Mouse (Mus musculus) liver, embryonic 15.5 days (tissue): ENCODE data around the gene Lhfp. TPM values are rescaled to one million over a fixed set of nuclear protein-coding genes. Genes with fewer than 3 reads are reported as not detected.

Source experiments
- ATAC-seq: fragments of 200-750 bp; cut with Nextera tagmentation; 2 replicates; pipeline ENCODE4 v1.8.0; 2017; ENCODE audit warnings: moderate number of reproducible peaks, mild to moderate bottlenecking, moderate library complexity; ENCODE audit not compliant: insufficient read depth
- H3K27ac ChIP-seq: fragments of 300-500 bp; sonication (generic); replicated peaks from 2 replicates; pipeline ENCODE4 v1.5.1; 2015; ENCODE audit warnings: mild to moderate bottlenecking, inconsistent platforms
- H3K27me3 ChIP-seq: fragments of 300-500 bp; sonication (generic); 2 replicates; pipeline ENCODE4 v1.6.1; 2015; ENCODE audit warnings: mild to moderate bottlenecking, inconsistent platforms
- H3K36me3 ChIP-seq: fragments of 300-500 bp; sonication (generic); replicated peaks from 2 replicates; pipeline ENCODE4 v1.6.1; 2015; ENCODE audit warnings: moderate library complexity, mild to moderate bottlenecking, inconsistent platforms
- H3K4me1 ChIP-seq: fragments of 300-500 bp; sonication (generic); replicated peaks from 2 replicates; pipeline ENCODE4 v1.6.1; 2015; ENCODE audit warnings: inconsistent platforms
- H3K4me2 ChIP-seq: fragments of 300-500 bp; sonication (generic); 2 replicates; pipeline ENCODE4 v1.6.1; 2015; ENCODE audit warnings: moderate library complexity, mild to moderate bottlenecking, inconsistent platforms
- H3K4me3 ChIP-seq: fragments of 300-500 bp; sonication (generic); replicated peaks from 2 replicates; pipeline ENCODE4 v1.5.1; 2015; ENCODE audit warnings: mild to moderate bottlenecking, inconsistent platforms
- H3K9ac ChIP-seq: fragments of 300-500 bp; sonication (generic); 2 replicates; pipeline ENCODE4 v1.6.1; 2015; ENCODE audit warnings: moderate library complexity, mild to moderate bottlenecking, inconsistent platforms
- H3K9me3 ChIP-seq: fragments of 300-500 bp; sonication (generic); replicated peaks from 2 replicates; pipeline ENCODE4 v1.6.1; 2016; ENCODE audit warnings: inconsistent platforms
- WGBS: fragments of 180-500 bp; shearing (Covaris S2); methylation state at CpG from one replicate; pipeline ENCODE4 v1.1.7; 2015; ENCODE audit warnings: mixed read lengths; ENCODE audit not compliant: insufficient replicate concordance; 5-methylcytosine and 5-hydroxymethylcytosine counted together
- polyA plus RNA-seq: library from polyadenylated mRNA; unstranded; fragments of >200 nt; fragmentation: Nextera tagmentation; extraction: Ambion mirVana; gene quantifications from 2 replicates; pipeline ENCODE4 v1.2.1, GENCODE M21; 2015

Gene Lhfp
- polyA plus RNA-seq, 1 experiment from 2014 or later, result 4.3 TPM

DNA sequence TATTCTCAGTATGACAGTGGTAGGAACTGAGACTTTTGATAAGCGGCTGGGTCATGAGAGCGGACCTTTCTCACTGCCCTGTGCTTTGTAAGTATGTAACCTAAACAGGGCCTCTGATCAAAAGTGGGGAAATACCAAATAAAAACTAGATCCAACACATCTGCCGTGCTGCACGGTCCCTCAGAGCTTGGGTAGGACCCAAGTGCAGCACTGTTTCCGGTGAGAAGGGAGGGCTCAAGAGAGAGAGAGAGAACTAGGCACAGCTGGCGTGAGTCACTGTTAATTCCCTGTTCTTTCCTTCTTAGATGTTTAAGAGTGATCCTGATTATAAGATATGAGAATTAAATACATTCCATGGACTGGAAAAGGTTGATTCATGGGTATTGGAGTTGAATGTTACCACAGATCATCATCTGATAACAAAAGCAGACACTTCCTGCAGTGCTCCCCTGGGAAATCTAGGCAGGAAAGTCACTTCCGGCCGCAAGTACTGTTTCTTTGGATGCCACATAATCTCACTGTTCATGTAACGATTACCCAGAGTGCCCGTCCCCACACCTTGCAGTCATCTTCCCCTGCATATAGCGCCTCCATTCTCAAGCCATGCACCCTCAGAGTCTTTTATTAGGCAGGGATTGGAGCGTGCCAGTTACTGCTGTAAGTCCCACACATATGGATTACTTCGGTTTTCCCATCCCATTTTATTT lies 243.3 kb downstream of the Lhfp start:
- H3K36me3 ChIP-seq, result no peaks in the 10 kb centered on the region
- 43% methylated on average over 13 of the region's 13 CpGs for WGBS
- H3K9me3 ChIP-seq, result no peaks in the 10 kb centered on the region
- no peak overlapping the region for H3K4me3 ChIP-seq
- H3K9ac ChIP-seq, result no peak overlapping the region
- no peak overlapping the region for H3K4me2 ChIP-seq
- H3K4me1 ChIP-seq, result no peaks in the 10 kb centered on the region
- no peaks in the 10 kb centered on the region for H3K27me3 ChIP-seq
- no peak for ATAC-seq
- H3K27ac ChIP-seq, result no peak overlapping the region

GRCm38 (mm10) chr3:53288662-53289061 lies 247.3 kb downstream of the Lhfp start:
- Histone ChIP-seq H3K4me2 (no peak overlapping the region), H3K9me3 (no peaks in the 10 kb centered on the region), H3K27ac (no peak overlapping the region), H3K9ac (no peak overlapping the region), H3K27me3 (no peaks in the 10 kb centered on the region), H3K36me3 (no peaks in the 10 kb centered on the region), H3K4me1 (no peaks in the 10 kb centered on the region), H3K4me3 (no peak overlapping the region)
- 50% methylated on average over 9 of the region's 9 CpGs for WGBS
- no peak for ATAC-seq

DNA sequence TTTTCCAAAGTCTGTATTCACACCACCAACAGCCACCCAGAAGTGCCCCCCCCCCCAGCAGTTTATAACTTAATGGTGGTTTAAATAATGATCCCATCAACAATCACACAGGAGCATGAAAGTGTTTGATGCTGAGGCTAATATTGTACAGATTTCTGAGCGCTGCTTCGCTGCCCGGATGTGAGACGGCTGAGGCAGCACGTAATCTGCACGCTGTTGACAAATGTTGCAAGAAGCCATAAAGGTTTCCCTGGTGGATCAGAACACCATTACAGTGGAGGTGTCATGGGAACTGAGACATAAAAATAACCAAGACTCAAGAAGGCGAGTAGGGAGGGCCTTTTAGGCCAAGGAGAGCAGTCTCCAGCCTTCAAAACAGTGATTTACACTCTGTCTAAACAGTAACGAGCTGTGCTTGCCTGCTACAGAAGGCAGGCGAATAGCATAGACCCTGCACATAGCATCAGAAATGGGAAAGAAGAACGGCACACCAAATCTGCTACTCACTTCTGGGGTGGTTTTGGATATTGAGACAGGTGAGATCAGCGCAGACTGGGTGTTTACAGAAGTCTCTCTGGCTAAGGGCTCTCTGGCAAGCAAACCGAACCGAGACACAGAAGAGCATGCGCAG lies 248.4 kb downstream of the Lhfp start:
- no peak overlapping the region for H3K4me2 ChIP-seq
- H3K9ac ChIP-seq, result no peak overlapping the region
- ATAC-seq, result no peak
- no peak overlapping the region for H3K27ac ChIP-seq
- H3K27me3 ChIP-seq, result no peaks in the 10 kb centered on the region
- no peak overlapping the region for H3K4me3 ChIP-seq
- no peaks in the 10 kb centered on the region for H3K9me3 ChIP-seq
- H3K4me1 ChIP-seq, result no peaks in the 10 kb centered on the region
- WGBS, result 74% methylated on average over 14 of the region's 14 CpGs
- H3K36me3 ChIP-seq, result no peaks in the 10 kb centered on the region

DNA sequence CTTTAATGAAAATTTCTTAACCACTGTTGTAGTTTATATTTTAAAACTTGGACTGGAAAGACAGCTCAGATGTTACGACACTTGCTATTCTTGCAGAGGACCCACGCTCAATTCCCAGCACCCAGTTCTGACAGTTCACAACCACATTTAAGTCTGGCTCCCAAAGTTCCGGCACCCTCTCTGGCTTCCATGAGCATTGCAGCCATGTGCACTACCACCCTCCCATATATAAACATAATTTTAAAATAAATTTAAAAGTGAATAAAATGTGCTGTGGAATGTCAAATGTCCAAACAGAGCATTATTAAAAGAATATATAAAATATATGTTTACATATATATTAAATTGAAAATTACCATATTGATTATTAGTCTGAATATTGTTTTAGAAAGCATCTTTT lies 249.9 kb downstream of the Lhfp start:
- 73% methylated on average over 3 of the region's 3 CpGs for WGBS
- H3K27ac ChIP-seq, result no peak overlapping the region

GRCm38 (mm10) chr3:53291945-53292344 lies 250.6 kb downstream of the Lhfp start:
- Histone ChIP-seq H3K4me2 (no peak overlapping the region), H3K27me3 (no peaks in the 10 kb centered on the region), H3K9ac (no peak overlapping the region), H3K4me1 (no peaks in the 10 kb centered on the region), H3K36me3 (no peaks in the 10 kb centered on the region), H3K4me3 (no peak overlapping the region), H3K27ac (no peak overlapping the region), H3K9me3 (no peaks in the 10 kb centered on the region)
- 55% methylated on average over 1 of the region's 1 CpGs for WGBS
- no peak for ATAC-seq

More for the DNA sequence above, 249.9 kb downstream of the Lhfp start:
- no peak for ATAC-seq
- no peaks in the 10 kb centered on the region for H3K4me1 ChIP-seq
- no peaks in the 10 kb centered on the region for H3K27me3 ChIP-seq
- H3K9ac ChIP-seq, result no peak overlapping the region
- H3K36me3 ChIP-seq, result no peaks in the 10 kb centered on the region
- no peak overlapping the region for H3K4me3 ChIP-seq
- no peak overlapping the region for H3K4me2 ChIP-seq
- no peaks in the 10 kb centered on the region for H3K9me3 ChIP-seq

DNA sequence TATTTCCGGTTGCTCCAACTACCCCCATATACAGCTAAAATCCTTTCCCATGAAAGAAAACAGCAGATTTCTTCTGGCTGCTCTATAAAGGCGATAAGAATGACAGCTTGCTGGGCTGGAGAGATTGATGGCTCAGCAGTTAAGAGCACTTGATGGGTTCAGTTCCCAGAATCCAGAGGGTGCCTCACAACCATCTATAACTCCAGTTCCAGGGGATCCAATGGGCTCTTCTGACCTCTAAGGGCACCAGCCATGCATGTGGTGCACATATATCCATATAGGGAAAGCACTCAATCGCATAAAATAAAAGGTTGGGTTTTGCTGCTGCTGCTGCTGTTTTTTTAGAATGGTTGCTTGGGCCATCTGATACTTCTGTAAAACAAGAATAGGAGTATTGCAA lies 251.1 kb downstream of the Lhfp start:
- Histone ChIP-seq H3K9me3 (no peaks in the 10 kb centered on the region), H3K36me3 (no peaks in the 10 kb centered on the region), H3K27me3 (no peaks in the 10 kb centered on the region), H3K9ac (no peak overlapping the region), H3K27ac (no peak overlapping the region), H3K4me3 (no peak overlapping the region), H3K4me2 (no peak overlapping the region), H3K4me1 (no peaks in the 10 kb centered on the region)
- whole genome bisulfite sequencing, result 47% methylated on average over 3 of the region's 3 CpGs
- ATAC-seq, result no peak

DNA sequence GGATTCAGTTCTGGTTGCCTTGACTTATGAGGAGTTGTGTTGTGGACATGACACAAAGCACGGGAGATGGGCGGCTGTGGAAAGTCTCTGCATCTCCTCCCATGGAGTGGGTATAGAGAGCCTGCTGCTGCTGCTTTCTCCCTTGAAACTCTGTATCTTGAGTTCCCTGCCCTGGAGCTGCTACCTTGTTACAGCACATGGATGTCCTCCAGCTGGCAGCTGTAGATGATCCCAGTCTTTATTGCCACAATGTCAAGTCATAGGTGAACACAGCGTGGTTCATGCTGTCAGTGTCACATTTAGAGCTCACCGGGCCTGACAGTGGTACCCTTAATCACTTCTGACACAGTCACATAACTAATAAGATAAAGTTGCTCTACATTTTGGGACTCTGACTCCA lies 251.7 kb downstream of the Lhfp start:
- H3K27ac ChIP-seq, result no peak overlapping the region
- no peaks in the 10 kb centered on the region for H3K9me3 ChIP-seq
- H3K4me3 ChIP-seq, result no peak overlapping the region
- no peak overlapping the region for H3K9ac ChIP-seq
- H3K36me3 ChIP-seq, result no peaks in the 10 kb centered on the region
- no peak overlapping the region for H3K4me2 ChIP-seq
- ATAC-seq, result no peak
- 59% methylated on average over 4 of the region's 4 CpGs for WGBS
- no peaks in the 10 kb centered on the region for H3K4me1 ChIP-seq
- H3K27me3 ChIP-seq, result no peaks in the 10 kb centered on the region

- H3K36me3 ChIP-seq, result no peaks in the 10 kb centered on the region
Observed at GRCm38 (mm10) chr3:53293901-53294433, 252.6 kb downstream of the Lhfp start.

DNA sequence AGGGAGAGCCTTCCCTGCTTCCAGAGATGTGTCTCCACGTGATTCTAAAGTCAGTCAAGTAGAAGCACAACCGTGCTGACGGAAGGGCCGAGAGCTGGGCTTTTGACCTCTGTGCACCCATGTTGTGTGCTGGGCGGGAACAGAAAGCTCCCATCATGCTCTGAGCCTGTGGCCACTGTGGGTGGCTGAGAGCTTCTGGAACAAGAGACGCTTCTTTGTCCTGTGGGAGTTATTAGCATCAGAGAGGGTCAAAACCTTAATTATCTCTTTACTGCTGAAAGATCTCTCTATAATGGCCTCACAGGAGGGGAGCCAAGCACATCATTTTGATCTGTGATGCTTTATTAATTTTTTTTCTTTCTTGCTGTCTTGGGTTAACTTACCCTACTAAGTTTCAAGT lies 253.5 kb downstream of the Lhfp start:
- no peaks in the 10 kb centered on the region for H3K9me3 ChIP-seq
- WGBS, result 72% methylated on average over 6 of the region's 6 CpGs
- no peak overlapping the region for H3K4me2 ChIP-seq
- no peak overlapping the region for H3K27ac ChIP-seq
- H3K4me3 ChIP-seq, result no peak overlapping the region
- H3K4me1 ChIP-seq, result no peaks in the 10 kb centered on the region
- no peak for ATAC-seq
- no peak overlapping the region for H3K9ac ChIP-seq
- H3K36me3 ChIP-seq, result no peaks in the 10 kb centered on the region
- no peaks in the 10 kb centered on the region for H3K27me3 ChIP-seq

More at GRCm38 (mm10) chr3:53293901-53294433, 252.6 kb downstream of the Lhfp start:
- 52% methylated on average over 4 of the region's 4 CpGs for WGBS
- no peak overlapping the region for H3K4me3 ChIP-seq
- H3K9me3 ChIP-seq, result no peaks in the 10 kb centered on the region
- no peaks in the 10 kb centered on the region for H3K27me3 ChIP-seq
- no peak overlapping the region for H3K27ac ChIP-seq
- no peak for ATAC-seq
- H3K9ac ChIP-seq, result no peak overlapping the region
- no peaks in the 10 kb centered on the region for H3K4me1 ChIP-seq
- H3K4me2 ChIP-seq, result no peak overlapping the region

- no peak for ATAC-seq
- no peaks in the 10 kb centered on the region for H3K27me3 ChIP-seq
Observed at GRCm38 (mm10) chr3:53301866-53302265, 260.5 kb downstream of the Lhfp start.

GRCm38 (mm10) chr3:53304123-53304900 lies 263.0 kb downstream of the Lhfp start:
- 57% methylated on average over 4 of the region's 4 CpGs for WGBS

More at GRCm38 (mm10) chr3:53301866-53302265, 260.5 kb downstream of the Lhfp start:
- Histone ChIP-seq H3K9me3 (no peaks in the 10 kb centered on the region), H3K9ac (no peak overlapping the region), H3K27ac (no peak overlapping the region), H3K4me1 (no peaks in the 10 kb centered on the region), H3K4me2 (no peak overlapping the region), H3K36me3 (no peaks in the 10 kb centered on the region), H3K4me3 (no peak overlapping the region)
- 52% methylated on average over 5 of the region's 5 CpGs for WGBS

More at GRCm38 (mm10) chr3:53304123-53304900, 263.0 kb downstream of the Lhfp start:
- Histone ChIP-seq H3K9ac (no peak overlapping the region), H3K27me3 (no peaks in the 10 kb centered on the region), H3K36me3 (no peaks in the 10 kb centered on the region), H3K9me3 (no peaks in the 10 kb centered on the region), H3K4me2 (no peak overlapping the region), H3K4me3 (no peak overlapping the region), H3K27ac (no peak overlapping the region), H3K4me1 (no peaks in the 10 kb centered on the region)
- ATAC-seq, result no peak
